Mouse (Mus musculus): Measurements from ENCODE around the gene Kremen1. TPM values are rescaled to one million over a fixed set of nuclear protein-coding genes. Genes with fewer than 3 reads are reported as not detected.

Kremen1 gene
- total and polyA plus RNA-seq, 3 experiments, result 1.3 to 4.1 TPM; not detected in 1

GRCm38 (mm10) chr11:5149249-5149648, 112.1 kb downstream of the Kremen1 start (continued):
- TF ChIP-seq POLR2AphosphoS5 (IDR thresholded peaks at IDR 0.05; ENCODE audit: borderline replicate concordance, low read depth, low read length), result no peak
- no peak for TF ChIP-seq POLR2AphosphoS2 (IDR thresholded peaks at IDR 0.05; ENCODE audit: low read length)
- TF ChIP-seq TCF12 (IDR thresholded peaks at IDR 0.05; ENCODE audit: low read depth, low read length), result no peak
- no peak for TF ChIP-seq MAFK (IDR thresholded peaks at IDR 0.05; ENCODE audit: borderline replicate concordance, low read depth, low read length)
- TF ChIP-seq RAD21 (IDR thresholded peaks at IDR 0.05; ENCODE audit: low read depth, low read length), result no peak
- no peak for TF ChIP-seq ELF1 (IDR thresholded peaks at IDR 0.05; ENCODE audit: low read depth, low read length)
- peak; percentile 63; the same call in 1 of the 2 replicates for TF ChIP-seq MYB (IDR thresholded peaks at IDR 0.05; ENCODE audit: low read depth, low read length)
- TF ChIP-seq KAT2A (conservative IDR thresholded peaks at IDR 0.05; ENCODE audit: low read depth, low read length), result no peak
- no peak for TF ChIP-seq USF1 (IDR thresholded peaks at IDR 0.05; ENCODE audit: low read depth, low read length)
- TF ChIP-seq BHLHE40 (IDR thresholded peaks at IDR 0.05; ENCODE audit: borderline replicate concordance, low read depth, low read length), result no peak
- TF ChIP-seq ZKSCAN1 (IDR thresholded peaks at IDR 0.05; ENCODE audit: low read depth, low read length), result no peak
- TF ChIP-seq UBTF (IDR thresholded peaks at IDR 0.05; ENCODE audit: borderline replicate concordance, insufficient read depth, low read depth, low read length), result no peak
- TF ChIP-seq USF2 (IDR thresholded peaks at IDR 0.05; ENCODE audit: borderline replicate concordance in 1 of 2, insufficient read depth in 1 of 2, low read depth in 1 of 2, low read length in 2 of 2), result no peak
- no peak for TF ChIP-seq GABPA (IDR thresholded peaks at IDR 0.05; ENCODE audit: low read depth, low read length)
- no peak for TF ChIP-seq MYC (IDR thresholded peaks at IDR 0.05; ENCODE audit: low read depth, low read length)
- no peak for TF ChIP-seq ZC3H11A (IDR thresholded peaks at IDR 0.05; ENCODE audit: low read depth, low read length)
- no peak for TF ChIP-seq HCFC1 (IDR thresholded peaks at IDR 0.05; ENCODE audit: low read depth, low read length)
- no peak for TF ChIP-seq TAL1 (IDR thresholded peaks at IDR 0.05; ENCODE audit: low read length)
- no peak for TF ChIP-seq JUND (IDR thresholded peaks at IDR 0.05; ENCODE audit: low read depth, low read length)

GRCm38 (mm10) chr11:5145600-5145999, 115.8 kb downstream of the Kremen1 start:
- H3K27me3 ChIP-seq (ENCODE audit: control insufficient read depth in 1 of 2, insufficient read depth in 2 of 2, low read length in 2 of 2), result no peaks in the 10 kb centered on the region
- no peak overlapping the region for H3K9ac ChIP-seq (ENCODE audit: control insufficient read depth, low read depth, low read length, poor library complexity, severe bottlenecking)
- H3K4me1 ChIP-seq (ENCODE audit: control insufficient read depth in 1 of 2, insufficient read depth in 2 of 2, low read length in 2 of 2), result peaks cover 15 to 25% of the 10 kb centered on the region in 2 experiments; a peak in 3 of 4 replicates
- H3K79me2 ChIP-seq (ENCODE audit: control insufficient read depth, insufficient read depth, low read length, poor library complexity), result no peaks in the 10 kb centered on the region
- peaks cover 0 to 11% of the 10 kb centered on the region in 2 experiments; a peak in 2 of 4 replicates for H3K36me3 ChIP-seq (ENCODE audit: control insufficient read depth in 1 of 2, insufficient read depth in 2 of 2, low read length in 2 of 2)
- TF ChIP-seq CHD1 (IDR thresholded peaks at IDR 0.05; ENCODE audit: low read depth, low read length) (no peak), RAD21 (IDR thresholded peaks at IDR 0.05; ENCODE audit: low read depth, low read length) (no peak), MAFK (IDR thresholded peaks at IDR 0.05; ENCODE audit: borderline replicate concordance, low read depth, low read length) (no peak), GATA1 (IDR thresholded peaks at IDR 0.05; ENCODE audit: low read depth, low read length) (no peak), E2F4 (IDR thresholded peaks at IDR 0.05; ENCODE audit: borderline replicate concordance, low read depth, low read length) (no peak), GABPA (IDR thresholded peaks at IDR 0.05; ENCODE audit: low read depth, low read length) (no peak), CTCF (IDR thresholded peaks at IDR 0.05 in 2 of 3, conservative IDR thresholded peaks at IDR 0.05 in 1 of 3; ENCODE audit: control insufficient read depth in 1 of 3, insufficient read depth in 1 of 3, low read depth in 2 of 3, low read length in 3 of 3, poor library complexity in 1 of 3, severe bottlenecking in 1 of 3) (no peak), MAX (IDR thresholded peaks at IDR 0.05; ENCODE audit: low read length) (no peak), BHLHE40 (IDR thresholded peaks at IDR 0.05; ENCODE audit: borderline replicate concordance, low read depth, low read length) (no peak)
- DNase-seq (ENCODE audit: low read depth, low spot score), result no peak
- no peak overlapping the region for H3K27ac ChIP-seq (ENCODE audit: control insufficient read depth, low read depth, low read length)
- H3K4me3 ChIP-seq (ENCODE audit: control insufficient read depth in 1 of 2, insufficient read depth in 1 of 2, low read depth in 2 of 2, low read length in 2 of 2), result no peak overlapping the region
- H3K9me3 ChIP-seq (replicated peaks; ENCODE audit: insufficient read depth, low read length), result no peaks in the 10 kb centered on the region
